Mouse (Mus musculus) naive thymus-derived CD4-positive, alpha-beta T cell, adult 2 months (primary cell): Measurements from ENCODE around the gene 1700019D03Rik.
A peak's percentile ranks its signal among the peaks of the same experiment; 100 is the strongest.

Source experiments
- DNase-seq: peaks from one replicate; pipeline ENCODE4 v3.0.0-alpha.2; 2011; ENCODE audit warnings: low read depth

The 1700019D03Rik gene

GRCm38 (mm10) chr1:53020079-53020478 lies at the start of gene 1700019D03Rik:
Gene 1700019D03Rik (minus strand): TSS chr1:53020179.
- DNase-seq = no peak

GRCm38 (mm10) chr1:53063921-53064320 lies 43.9 kb upstream of the 1700019D03Rik start:
- no peak for DNase-seq

- no peak for DNase-seq
These were observed 42.1 kb upstream of the 1700019D03Rik start for GRCm38 (mm10) chr1:53061871-53062608.

GRCm38 (mm10) chr1:53061340-53061739 lies 41.4 kb upstream of the 1700019D03Rik start, which contains the start of gene Mstn:
Gene Mstn (plus strand): TSS chr1:53061640.
- DNase-seq = no peak

GRCm38 (mm10) chr1:53060499-53060898 lies 40.5 kb upstream of the 1700019D03Rik start:
- no peak for DNase-seq

- DNase-seq = no peak
These were observed 39.1 kb upstream of the 1700019D03Rik start for GRCm38 (mm10) chr1:53059106-53059505.

- DNase-seq = peak; percentile 70
These were observed 33.4 kb upstream of the 1700019D03Rik start for GRCm38 (mm10) chr1:53053087-53054022.

- DNase-seq = peak; percentile 23
These were observed 29.9 kb upstream of the 1700019D03Rik start for GRCm38 (mm10) chr1:53049763-53050427.

- no peak for DNase-seq
These were observed 17.5 kb upstream of the 1700019D03Rik start for GRCm38 (mm10) chr1:53037443-53037871.

- DNase-seq = peak; percentile 23
These were observed 12.6 kb upstream of the 1700019D03Rik start for GRCm38 (mm10) chr1:53032550-53032949.

GRCm38 (mm10) chr1:53018746-53019505 lies 1.1 kb downstream of the 1700019D03Rik start:
- DNase-seq = no peak

GRCm38 (mm10) chr1:53015606-53016005 lies 4.4 kb downstream of the 1700019D03Rik start:
- DNase-seq = no peak

- DNase-seq = no peak
These were observed 5.3 kb downstream of the 1700019D03Rik start for GRCm38 (mm10) chr1:53014716-53015115.

- DNase-seq = no peak
These were observed 33.3 kb downstream of the 1700019D03Rik start for GRCm38 (mm10) chr1:52986692-52987091.

- DNase-seq = no peak
These were observed 46.8 kb downstream of the 1700019D03Rik start for GRCm38 (mm10) chr1:52973198-52973597.

- DNase-seq = no peak
These were observed 48.0 kb downstream of the 1700019D03Rik start for GRCm38 (mm10) chr1:52971881-52972503.

- no peak for DNase-seq
These were observed 55.4 kb downstream of the 1700019D03Rik start for GRCm38 (mm10) chr1:52964581-52964980.

- no peak for DNase-seq
These were observed 56.9 kb downstream of the 1700019D03Rik start for GRCm38 (mm10) chr1:52963097-52963496.

GRCm38 (mm10) chr1:52960191-52960590 lies 59.8 kb downstream of the 1700019D03Rik start:
- DNase-seq = no peak

- DNase-seq = no peak
These were observed 63.2 kb downstream of the 1700019D03Rik start for GRCm38 (mm10) chr1:52956746-52957145.

- DNase-seq = peak; percentile 59
These were observed 64.9 kb downstream of the 1700019D03Rik start for GRCm38 (mm10) chr1:52955102-52955501.
